Comparison of ENCODE assay signal across 8 mouse cellular contexts in the genomic region with DNA sequence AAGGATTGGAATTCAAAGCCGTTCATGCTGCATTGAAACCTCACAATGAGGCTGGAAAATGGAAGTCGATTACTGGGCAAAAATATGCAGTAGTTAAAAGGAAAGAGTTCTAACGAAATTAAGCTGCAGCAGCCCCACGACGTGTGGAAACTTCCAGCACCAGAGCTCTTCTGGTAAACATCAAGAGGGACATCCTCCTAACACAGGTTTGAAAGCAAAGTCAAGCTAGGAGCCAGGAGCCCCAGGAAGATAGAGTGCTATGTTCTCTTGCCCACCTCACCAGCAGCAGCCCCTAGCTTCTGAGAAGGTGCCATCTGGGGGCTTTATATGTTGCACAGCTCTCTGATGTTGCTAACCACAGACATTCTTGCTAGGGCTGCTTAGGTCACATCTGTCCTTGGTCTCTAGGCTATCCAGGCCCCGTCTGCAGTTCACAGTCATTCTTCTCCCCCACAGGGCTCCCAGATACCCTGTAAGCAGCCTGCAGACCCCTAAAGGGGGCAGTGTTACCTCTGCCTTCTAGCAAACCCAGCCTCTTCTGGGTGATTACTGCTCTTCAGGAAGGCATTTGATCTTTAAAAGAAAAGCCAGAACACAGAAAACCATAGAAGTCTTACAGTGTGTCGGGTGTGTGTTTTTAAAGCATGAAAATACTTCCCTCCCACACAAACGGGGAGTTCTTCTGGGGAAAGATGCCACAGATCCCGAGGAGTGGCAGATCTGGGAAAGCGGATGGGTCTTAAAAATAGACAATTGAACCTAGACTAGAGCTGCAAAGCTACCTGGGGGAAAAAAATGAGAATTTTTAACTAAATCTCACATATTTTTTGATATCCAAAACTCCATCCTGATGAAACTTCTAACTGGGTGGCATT. TPM values are rescaled to one million over a fixed set of nuclear protein-coding genes. Genes with fewer than 3 reads are reported as not detected.
A peak's percentile ranks its signal among the peaks of the same experiment; 100 is the strongest.
DNase-seq lines count a peak whose midpoint lies in the region; ATAC-seq and TF ChIP-seq lines count a peak whose summit lies in the region.

No protein-coding gene starts in this region.

- H3K9ac ChIP-seq in heart, embryonic 11.5 days (ENCODE audit: low read depth, low read length): no peak overlapping the region
- H3K9ac ChIP-seq in liver, postnatal 0 days (replicated peaks): no peak overlapping the region

- H3K4me1 ChIP-seq in heart, embryonic 11.5 days (ENCODE audit: control insufficient read depth, insufficient read depth, low read length): peaks cover 34% of the 10 kb centered on the region
- H3K4me1 ChIP-seq in cortical plate, adult 2 months (ENCODE audit: control insufficient read depth, insufficient read depth, low read length): peaks cover 14% of the 10 kb centered on the region
- H3K4me1 ChIP-seq in hindbrain, embryonic 10.5 days (replicated peaks): peaks cover 57% of the 10 kb centered on the region
- H3K4me1 ChIP-seq in liver, postnatal 0 days (ENCODE audit: insufficient read depth): peaks cover 18% of the 10 kb centered on the region
- H3K4me1 ChIP-seq in thymus, adult 2 months (replicated peaks; ENCODE audit: control insufficient read depth, insufficient read depth, low read length): peaks cover 45% of the 10 kb centered on the region

- no peaks in the 10 kb centered on the region for H3K27me3 ChIP-seq in heart, embryonic 11.5 days (ENCODE audit: control insufficient read depth, insufficient read depth, low read length)
- H3K27me3 ChIP-seq in hindbrain, embryonic 10.5 days (ENCODE audit: insufficient read depth, poor library complexity, severe bottlenecking): no peaks in the 10 kb centered on the region
- no peaks in the 10 kb centered on the region for H3K27me3 ChIP-seq in liver, postnatal 0 days (ENCODE audit: insufficient read depth, low read length)
- H3K27me3 ChIP-seq in thymus, adult 2 months (ENCODE audit: control insufficient read depth, insufficient read depth, low read length): no peaks in the 10 kb centered on the region

- no peak for TF ChIP-seq EP300 in liver, postnatal 0 days (IDR thresholded peaks at IDR 0.05; ENCODE audit: low read depth)

- H3K4me2 ChIP-seq in heart, embryonic 11.5 days: peak overlapping the region; percentile 80
- peak overlapping the region; percentile 95 for H3K4me2 ChIP-seq in liver, postnatal 0 days (ENCODE audit: low read depth, low read length)

- no peak for ATAC-seq in heart, embryonic 11.5 days (replicated peaks; ENCODE audit: insufficient number of reproducible peaks, low FRiP score, low TSS enrichment)
- no peak for ATAC-seq in liver, postnatal 0 days

- WGBS in heart, embryonic 11.5 days (ENCODE audit: insufficient replicate concordance): 53% methylated on average over 10 of the region's 10 CpGs
- WGBS in hindbrain, embryonic 10.5 days: 33% methylated on average over 10 of the region's 10 CpGs
- 63% methylated on average over 10 of the region's 10 CpGs for WGBS in liver, postnatal 0 days (ENCODE audit: insufficient replicate concordance)
- WGBS in thymus, adult 2 months: 9% methylated on average over 10 of the region's 10 CpGs

- peak overlapping the region; percentile 82; the same call in 1 of the 2 replicates for H3K4me3 ChIP-seq in heart, embryonic 11.5 days (ENCODE audit: low read depth, low read length)
- peak overlapping the region; percentile 23 for H3K4me3 ChIP-seq in cortical plate, adult 2 months (ENCODE audit: insufficient read depth, low read length)
- peak overlapping the region; percentile 84 for H3K4me3 ChIP-seq in hindbrain, embryonic 10.5 days
- H3K4me3 ChIP-seq in liver, postnatal 0 days (ENCODE audit: low read depth, low read length): peak overlapping the region; percentile 81; the same call in 1 of the 2 replicates
- no peak overlapping the region for H3K4me3 ChIP-seq in thymus, adult 2 months (ENCODE audit: control insufficient read depth, insufficient read depth, low read length)

- H3K36me3 ChIP-seq in heart, embryonic 11.5 days (ENCODE audit: control insufficient read depth, insufficient read depth, low read length): no peaks in the 10 kb centered on the region
- 0 out of 2 replicates have a peak, but pooled peaks cover 8% of the 10 kb centered on the region for H3K36me3 ChIP-seq in hindbrain, embryonic 10.5 days
- no peaks in the 10 kb centered on the region for H3K36me3 ChIP-seq in liver, postnatal 0 days (replicated peaks; ENCODE audit: insufficient read depth, low read length)
- H3K36me3 ChIP-seq in thymus, adult 2 months (ENCODE audit: control insufficient read depth, insufficient read depth, low read length): no peaks in the 10 kb centered on the region

- DNase-seq in heart, adult 8-10 months (ENCODE audit: low spot score): no peak
- peak; percentile 76 for DNase-seq in CD4-positive helper T cell, adult 2 months (ENCODE audit: low read depth, low spot score)
- peak; percentile 63 for DNase-seq in hindbrain, embryonic 10.5 days (ENCODE audit: low spot score)
- DNase-seq in liver, postnatal 0 days: no peak
- DNase-seq in thymus, adult 2 months: peak; percentile 68
- DNase-seq in frontal cortex, postnatal 25 days (ENCODE audit: low spot score in 2 of 2): no peak

- TF ChIP-seq CTCF in cortical plate, adult 2 months (IDR thresholded peaks at IDR 0.05; ENCODE audit: extremely low read depth, insufficient read depth, low read length): no peak
- no peak for TF ChIP-seq CTCF in liver, postnatal 0 days (IDR thresholded peaks at IDR 0.05; ENCODE audit: low read depth)
- no peak for TF ChIP-seq CTCF in thymus, adult 2 months (IDR thresholded peaks at IDR 0.05; ENCODE audit: borderline replicate concordance, control insufficient read depth, extremely low read depth, insufficient read depth, low read length, poor library complexity)

- H3K27ac ChIP-seq in heart, embryonic 11.5 days (ENCODE audit: low read depth, low read length): no peak overlapping the region
- no peak overlapping the region for H3K27ac ChIP-seq in cortical plate, adult 2 months (ENCODE audit: insufficient read depth, low read length)
- peak overlapping the region; percentile 58; the same call in 1 of the 2 replicates for H3K27ac ChIP-seq in hindbrain, embryonic 10.5 days
- H3K27ac ChIP-seq in liver, postnatal 0 days (ENCODE audit: low read depth): no peak overlapping the region
- H3K27ac ChIP-seq in thymus, adult 2 months (ENCODE audit: control insufficient read depth, insufficient read depth, low read length): peak overlapping the region; percentile 50; the same call in 1 of the 2 replicates

- no peaks in the 10 kb centered on the region for H3K9me3 ChIP-seq in heart, embryonic 11.5 days (replicated peaks; ENCODE audit: control insufficient read depth, low read length)
- H3K9me3 ChIP-seq in hindbrain, embryonic 10.5 days: no peaks in the 10 kb centered on the region
- no peaks in the 10 kb centered on the region for H3K9me3 ChIP-seq in liver, postnatal 0 days (ENCODE audit: low read length)

- TF ChIP-seq POLR2A in cortical plate, adult 2 months (IDR thresholded peaks at IDR 0.05; ENCODE audit: extremely low read depth, insufficient read depth, low read length): no peak
- no peak for TF ChIP-seq POLR2A in thymus, adult 2 months (IDR thresholded peaks at IDR 0.05; ENCODE audit: control insufficient read depth, extremely low read depth, insufficient read depth, low read length, poor library complexity)

RNA-seq across cellular contexts. Expression of a gene that starts 17.2 kb away (rescaled TPM):
- 11.4 and 12.5 TPM in 2 replicates for polyA plus RNA-seq in heart, embryonic 11.5 days (2014; fragmentation: Nextera tagmentation; extraction: Ambion mirVana)
- total RNA-seq in heart, adult 8-10 months (2022): 10 to 100 TPM; 45.6 to 69.5 (median 56.6) TPM
- 35.1 and 37.7 TPM in 2 replicates for polyA plus RNA-seq in cortical plate, adult 2 months (2012; rRNA removed)
- 20.8 TPM in 2 replicates for polyA plus RNA-seq in hindbrain, embryonic 10.5 days (2016; fragmentation: Nextera tagmentation; extraction: Ambion mirVana)
- polyA plus RNA-seq in liver, postnatal 0 days (2015; fragmentation: Nextera tagmentation; extraction: Ambion mirVana): 3.0 and 3.8 TPM in 2 replicates
- 33.2 and 45.0 TPM in 2 replicates for polyA plus RNA-seq in thymus, adult 2 months (2012; rRNA removed)

Comparison
In these comparisons a context has a peak if more than half of its experiments do, and no peak if none do; other contexts are left out.
1. H3K27ac ChIP-seq: peak in hindbrain, embryonic 10.5 days (single experiment) and thymus, adult 2 months (single experiment); none in heart, embryonic 11.5 days (single experiment), cortical plate, adult 2 months (single experiment) and liver, postnatal 0 days (single experiment).
2. DNase-seq: peak in CD4-positive helper T cell, adult 2 months (single experiment), hindbrain, embryonic 10.5 days (single experiment) and thymus, adult 2 months (single experiment); none in heart, adult 8-10 months (single experiment), liver, postnatal 0 days (single experiment) and frontal cortex, postnatal 25 days (0 of 2).